Mouse (Mus musculus) adrenal gland, adult (tissue): ENCODE data around the gene Prkcz.
"Not testable (repeated sequence)": the region's sequence is repeated elsewhere in the genome, so short reads cannot be mapped to it uniquely, and the experiment has no call there.

Experiments used
- DNase-seq, 2 experiments: peaks; one replicate each; pipeline ENCODE4 v3.0.0; 2022 to 2023; ENCODE audit warnings: low spot score in 1 of 2; ENCODE audit not compliant: inconsistent age in 2 of 2

The Prkcz gene

DNA sequence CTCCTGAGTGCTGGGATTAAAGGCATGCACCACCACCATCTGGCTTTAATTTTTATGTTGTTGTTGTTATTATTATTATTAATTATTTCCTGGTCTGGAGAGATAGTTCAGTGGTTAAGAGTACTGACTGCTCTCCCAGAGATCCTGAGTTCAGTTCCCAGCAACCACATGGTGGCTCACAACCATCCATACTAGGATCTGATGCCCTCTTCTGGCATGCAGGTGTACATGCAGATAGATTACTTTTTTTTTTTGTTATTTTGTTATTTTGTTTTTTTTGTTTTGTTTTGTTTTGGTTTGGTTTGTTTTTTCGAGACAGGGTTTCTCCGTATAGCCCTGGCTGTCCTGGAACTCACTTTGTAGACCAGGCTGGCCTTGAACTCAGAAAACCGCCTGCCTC lies 113.1 kb downstream of the Prkcz start:
- DNase-seq, result not testable (repeated sequence)

DNA sequence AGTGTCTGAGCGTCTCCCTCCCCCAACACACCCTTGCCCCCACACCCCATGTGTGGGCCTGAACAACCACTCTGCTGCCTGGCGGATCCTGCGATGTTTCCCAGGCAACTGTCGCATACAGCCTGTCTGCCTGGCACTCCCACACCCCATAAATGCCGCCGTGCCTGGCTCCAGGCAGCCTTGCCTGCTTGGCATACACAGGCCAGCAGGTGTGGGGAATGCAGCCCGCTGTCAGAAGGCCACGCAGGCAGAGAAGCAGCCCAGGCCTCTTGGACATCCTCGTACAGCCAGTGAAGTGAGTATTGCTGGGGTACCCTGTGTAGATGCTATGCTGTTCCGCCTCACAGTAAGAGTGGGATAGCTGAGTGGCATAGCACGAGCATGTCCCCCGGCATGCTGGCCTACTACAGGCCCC lies 114.5 kb downstream of the Prkcz start:
- no peak for DNase-seq

DNA sequence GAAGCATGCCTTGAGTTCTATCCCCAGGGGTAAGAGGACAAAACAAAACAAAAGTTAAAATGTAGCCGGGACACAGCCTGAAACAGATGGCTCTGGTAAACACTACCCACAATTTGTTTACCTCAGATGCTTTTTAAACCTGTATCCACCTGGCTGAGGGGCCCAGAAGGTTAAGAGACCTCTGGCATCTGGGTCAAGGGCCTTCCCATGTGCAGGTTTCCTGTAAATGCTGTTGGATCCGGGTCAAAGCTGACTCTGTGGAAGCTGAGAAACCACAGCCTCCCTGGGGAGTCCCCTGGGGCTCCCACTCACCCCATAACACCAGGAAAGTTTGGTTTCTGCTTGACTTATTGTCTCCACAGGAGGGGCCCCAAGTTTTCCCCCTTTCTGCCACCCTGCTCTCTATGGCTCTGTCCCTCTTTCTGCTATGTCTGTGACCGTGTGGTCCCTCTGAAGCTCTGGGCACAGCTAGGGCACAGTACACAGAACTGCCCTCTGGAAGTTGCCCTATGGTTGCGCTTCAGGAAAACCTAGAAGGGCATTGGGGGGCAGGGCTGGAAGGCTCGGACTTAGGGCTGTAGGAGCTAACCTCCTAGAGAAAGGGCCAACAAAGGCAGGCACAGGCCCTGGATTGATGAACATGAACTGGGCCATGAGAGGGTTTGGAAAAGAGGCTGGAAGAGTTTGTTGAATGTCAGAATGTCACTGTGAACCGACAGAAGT lies 115.2 kb downstream of the Prkcz start:
- no peak for DNase-seq

DNA sequence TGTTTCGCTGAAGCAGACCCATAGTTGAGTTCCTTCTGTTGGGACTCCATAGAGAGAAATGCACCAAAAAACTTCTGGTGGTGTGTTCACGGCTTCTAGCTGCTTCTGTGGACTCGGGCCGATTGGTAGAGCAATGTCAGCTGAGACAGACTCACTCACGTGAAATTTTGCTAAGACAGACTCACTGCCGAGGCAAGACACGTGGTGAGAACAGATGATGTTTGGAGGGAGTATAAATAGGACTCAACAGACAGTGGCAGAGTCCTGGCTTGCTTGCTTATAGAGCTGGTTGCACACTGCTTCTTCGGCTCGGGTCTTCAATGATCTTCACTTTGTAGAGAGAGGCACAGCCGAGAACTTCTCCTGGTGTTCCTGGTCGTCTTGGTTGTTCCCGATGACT lies 117.9 kb downstream of the Prkcz start:
- no peak for DNase-seq

DNA sequence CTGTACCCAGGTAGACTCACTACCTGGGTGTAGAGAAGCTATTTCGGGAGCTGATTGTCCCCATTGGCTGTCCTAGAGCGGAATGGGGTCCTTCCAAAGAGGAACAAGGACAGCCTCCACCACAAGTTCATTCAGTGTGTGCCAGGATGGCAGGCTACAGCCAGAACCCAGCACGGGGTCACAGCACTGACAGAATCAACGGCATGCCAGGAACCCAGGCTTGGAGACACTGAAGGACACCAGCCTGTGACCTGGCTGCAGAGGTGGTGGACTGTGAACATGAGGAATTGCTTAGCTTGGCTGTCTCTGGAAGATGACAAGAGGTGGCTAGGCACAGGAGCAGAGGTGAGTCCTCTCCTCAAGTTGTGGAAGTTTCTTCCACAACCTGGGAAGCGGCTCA lies 118.9 kb downstream of the Prkcz start:
- DNase-seq, result no peak

DNA sequence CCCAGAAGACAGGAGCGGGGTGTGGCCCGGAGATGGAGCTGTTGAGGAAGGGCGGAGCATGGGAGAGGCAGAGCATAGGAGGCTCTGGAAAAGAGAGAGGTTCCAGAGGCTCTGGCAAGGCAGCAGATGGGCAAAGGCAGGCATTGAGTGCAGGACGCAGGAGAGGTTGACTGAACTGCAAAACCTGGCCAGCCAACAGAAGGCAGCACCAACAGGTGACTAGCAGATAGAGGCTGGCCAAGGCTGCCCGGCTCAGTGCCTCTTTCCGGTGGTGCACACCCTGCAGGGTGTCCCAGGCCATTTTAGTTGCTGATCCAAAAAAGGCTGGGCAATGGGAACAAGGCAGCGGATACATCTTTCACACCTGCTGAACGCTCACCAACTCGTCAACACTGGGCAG lies 119.4 kb downstream of the Prkcz start:
- DNase-seq, result no peak

DNA sequence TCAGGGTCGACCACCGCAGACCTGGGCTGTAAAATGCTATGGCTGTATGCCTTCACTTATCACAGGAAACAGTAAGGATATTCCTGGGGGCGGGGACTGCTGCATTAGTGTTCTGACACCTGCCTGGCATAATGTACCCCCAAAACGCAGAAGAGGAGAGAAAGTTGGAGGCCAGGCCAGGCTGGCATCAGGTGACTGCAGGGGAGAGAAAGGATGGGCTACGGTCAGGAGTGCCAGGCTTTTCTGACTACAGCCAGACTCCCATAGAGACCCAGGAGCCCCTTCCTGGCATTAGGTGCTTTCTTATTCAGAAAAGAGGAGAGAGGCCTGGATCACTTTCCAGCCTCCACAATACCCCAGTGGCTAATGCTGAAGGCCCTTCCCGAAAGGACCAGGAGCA lies 121.7 kb downstream of the Prkcz start:
- DNase-seq, result no peak

DNA sequence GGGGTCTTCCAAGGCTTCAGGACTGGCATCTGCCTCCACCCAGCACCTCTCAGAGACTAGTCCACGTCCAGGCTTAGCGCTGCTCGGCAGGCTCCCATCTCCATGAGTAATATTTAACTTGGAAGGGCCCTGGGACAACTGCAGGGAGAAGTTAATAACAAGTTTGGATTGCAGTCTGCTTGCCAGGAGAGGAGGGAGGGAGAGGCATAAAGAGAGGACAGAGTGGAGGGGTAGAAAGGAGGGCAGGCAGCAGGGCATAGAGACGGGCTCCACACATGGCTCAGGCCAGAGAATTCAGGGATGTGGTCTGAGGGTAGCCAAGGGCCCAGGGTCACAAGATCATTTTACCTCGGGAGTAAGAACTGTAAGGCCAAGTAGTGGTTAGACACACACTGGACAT lies 122.9 kb downstream of the Prkcz start:
- DNase-seq, result peak in 1 of 2 experiments; percentile 23

DNA sequence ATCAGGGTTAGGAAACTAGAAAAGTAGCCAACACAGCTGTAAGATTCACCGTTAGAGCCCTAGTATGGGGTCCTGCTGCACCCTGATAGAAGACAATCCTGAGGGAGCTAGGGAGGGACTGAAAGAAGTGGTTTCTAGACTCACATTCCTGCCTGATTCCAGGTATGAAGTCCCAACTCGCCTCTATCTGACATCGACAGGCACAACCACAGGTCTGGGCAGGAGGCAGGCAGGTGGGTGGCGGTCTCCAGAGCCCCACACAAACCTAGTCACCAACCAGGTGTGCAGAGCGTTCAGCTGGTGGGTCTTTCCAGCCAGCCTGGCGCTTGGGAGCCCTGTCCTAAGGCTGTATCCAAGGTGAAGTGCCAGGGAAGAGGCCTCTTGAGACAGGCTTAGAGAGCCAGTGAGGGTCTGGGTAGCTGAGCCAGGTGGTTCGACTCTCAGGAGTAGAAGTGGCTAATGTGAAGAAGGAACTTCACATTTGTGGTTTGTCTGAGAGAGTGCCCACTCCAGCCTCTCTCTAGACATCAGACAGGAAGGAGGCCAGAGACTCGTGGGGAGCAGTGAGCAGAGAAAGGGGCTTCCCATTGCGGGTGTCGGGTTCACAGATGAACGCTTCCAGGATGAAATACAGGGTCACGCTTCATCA lies 124.3 kb downstream of the Prkcz start:
- DNase-seq, result no peak

DNA sequence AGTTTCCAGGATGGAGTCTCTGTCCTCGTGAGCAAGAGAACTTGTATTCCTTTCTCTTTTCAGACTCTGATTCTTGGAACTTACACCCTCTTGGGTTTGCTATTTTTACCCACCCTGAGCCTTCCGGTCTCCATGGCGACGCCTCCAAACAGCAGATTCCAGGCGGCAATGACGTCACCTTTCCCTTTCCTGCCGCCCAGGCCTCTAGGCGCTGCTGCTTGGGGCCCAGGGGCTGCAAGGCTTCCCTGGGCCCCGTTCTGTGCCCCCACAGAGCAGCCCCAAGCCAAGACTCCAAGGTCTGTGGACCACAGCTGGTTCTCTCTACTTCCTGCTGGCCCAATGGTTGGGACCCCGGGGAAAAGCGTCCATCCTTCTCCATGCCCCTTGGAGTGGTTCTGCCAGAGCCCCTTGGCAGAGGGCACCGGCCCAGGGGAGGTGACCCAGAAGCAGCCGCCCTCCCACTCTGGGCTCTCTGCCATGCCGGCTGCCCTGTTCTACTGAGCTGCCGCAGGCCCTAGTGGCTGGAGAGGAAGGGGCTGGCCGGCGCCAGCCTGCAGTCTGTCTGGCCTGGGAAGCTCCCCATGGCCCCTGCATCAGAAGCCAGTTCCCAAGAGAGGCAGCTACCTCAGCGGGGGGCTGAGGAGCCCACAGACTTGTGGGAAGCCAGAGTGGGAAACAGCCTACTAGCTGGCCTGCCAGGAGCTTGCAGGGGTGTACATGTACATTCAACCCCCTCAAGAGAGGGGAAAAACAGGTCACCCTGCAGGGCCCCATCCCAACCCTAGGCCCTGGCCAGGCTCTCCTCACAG lies 125.6 kb downstream of the Prkcz start:
- DNase-seq, result peak; percentile 92 to 96

DNA sequence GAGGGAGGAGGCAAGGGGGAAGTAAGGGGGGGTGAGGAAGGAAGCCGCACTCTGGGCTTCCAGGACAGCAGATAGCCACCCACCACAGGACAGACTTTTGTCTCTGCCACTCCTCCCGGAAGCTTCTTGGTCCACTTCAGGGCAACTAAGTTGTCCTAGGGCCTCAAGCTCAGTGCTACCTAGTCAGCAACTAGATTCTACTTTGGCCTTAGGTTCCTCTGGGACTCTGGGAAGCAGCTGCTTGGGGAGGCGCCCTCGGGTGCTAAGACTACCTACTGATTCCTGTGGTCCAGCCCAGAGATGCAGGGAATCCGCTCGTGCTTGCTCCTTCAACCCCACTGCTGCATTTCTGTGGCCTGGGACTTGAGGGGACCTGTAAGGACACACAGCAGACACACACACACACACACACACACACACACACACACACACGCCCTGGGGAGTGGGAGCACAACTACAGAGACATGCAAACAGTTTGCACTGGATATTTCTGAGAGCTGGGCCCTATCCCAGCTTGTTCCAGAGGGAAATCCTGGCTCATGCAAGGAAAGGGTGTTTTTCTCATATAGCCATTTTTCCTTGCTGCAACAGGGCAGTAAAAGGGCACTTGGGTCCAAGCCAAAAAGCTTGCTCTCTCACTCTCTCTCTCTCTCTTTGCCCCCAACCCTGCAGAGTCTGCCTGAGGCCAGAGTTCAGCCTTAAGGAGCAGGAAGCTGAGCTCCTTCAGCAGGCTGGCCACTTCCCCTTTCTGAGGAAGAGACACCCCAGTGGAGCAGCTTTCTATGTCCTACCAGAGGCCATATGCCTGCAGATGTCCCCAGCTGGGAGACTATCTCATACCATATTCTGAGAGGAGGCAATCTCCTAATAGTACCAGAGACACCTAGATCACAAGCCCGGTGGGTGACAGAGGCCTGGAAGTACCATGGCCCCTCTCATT lies 126.5 kb downstream of the Prkcz start:
- peak in 1 of 2 experiments; percentile 59 for DNase-seq

DNA sequence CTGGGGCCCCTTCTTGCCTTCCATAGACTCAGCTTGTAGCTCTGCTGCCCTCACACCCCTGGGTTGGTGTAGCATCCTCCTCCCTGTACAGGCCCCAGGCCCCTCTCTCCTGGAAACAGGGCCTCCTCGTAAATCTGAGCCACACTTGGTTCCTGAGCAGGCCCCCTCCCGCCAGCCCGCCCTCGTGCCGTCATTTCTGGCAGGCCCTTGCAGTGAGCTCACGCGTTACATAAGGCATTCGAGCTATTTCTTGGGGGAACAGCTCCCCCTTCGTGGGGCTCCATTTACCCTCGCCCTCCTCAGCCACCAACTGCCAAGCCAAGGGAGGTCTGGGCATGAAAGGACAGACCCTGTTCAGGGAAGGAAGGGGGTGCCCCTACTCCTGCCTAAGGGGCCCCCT lies 127.3 kb downstream of the Prkcz start:
- DNase-seq, result peak; percentile 90 to 94

DNA sequence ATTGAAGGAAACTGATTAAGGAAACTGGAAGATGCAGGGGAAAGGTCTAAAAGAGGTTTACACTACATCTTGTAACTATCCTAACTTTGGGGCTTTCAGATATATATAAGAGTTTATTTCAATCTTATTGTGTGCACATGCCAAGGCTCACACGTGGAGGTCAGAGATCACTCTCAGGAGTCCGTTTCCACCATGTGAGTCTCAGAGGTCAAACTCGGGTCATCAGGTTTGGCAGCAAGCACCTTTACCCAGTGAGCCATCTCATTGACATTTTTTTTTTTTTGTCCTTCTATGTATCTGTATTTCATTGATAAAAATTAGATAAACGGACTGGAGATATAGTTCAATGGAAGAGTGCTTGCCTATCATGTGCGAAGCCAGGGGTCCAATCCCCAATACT lies 132.7 kb downstream of the Prkcz start:
- no peak for DNase-seq

DNA sequence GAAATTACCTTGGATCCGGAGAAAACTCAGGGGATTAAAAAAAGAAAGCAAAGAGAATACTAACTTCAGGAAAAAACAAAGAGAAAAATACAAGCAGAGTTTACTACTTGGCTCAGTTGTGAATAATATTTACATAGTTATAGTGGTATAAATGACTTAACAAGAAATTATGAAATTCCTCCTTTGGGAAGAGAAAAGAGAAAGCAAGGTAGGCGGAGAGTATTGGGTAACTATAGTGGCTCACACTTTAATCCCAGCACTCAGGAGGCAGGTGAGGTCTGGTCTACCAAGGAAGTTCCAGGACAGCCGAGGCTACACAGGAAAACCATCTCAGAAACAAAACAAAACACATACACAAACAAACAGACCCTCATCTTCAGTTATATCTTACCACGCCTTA lies 133.2 kb downstream of the Prkcz start:
- no peak for DNase-seq

DNA sequence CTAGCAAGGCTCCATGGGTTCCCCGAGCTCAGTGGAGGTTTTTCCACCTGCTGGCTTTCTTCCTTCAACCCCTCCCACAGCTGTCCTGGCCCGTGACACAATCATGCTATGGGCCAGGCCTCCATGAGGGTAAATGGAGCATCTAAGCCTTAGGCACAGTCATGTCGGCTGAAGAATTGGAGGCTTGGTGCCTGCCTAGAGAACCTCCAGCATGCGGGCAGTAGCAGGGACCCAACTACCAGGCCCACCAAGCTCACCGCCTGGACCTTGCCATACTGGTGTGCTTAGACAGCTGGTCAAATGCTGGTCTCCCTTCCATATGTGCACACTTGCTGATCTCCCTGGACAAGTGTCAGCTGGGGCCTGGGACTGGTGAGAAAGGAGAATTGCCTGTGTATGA lies 135.2 kb downstream of the Prkcz start:
- no peak for DNase-seq

DNA sequence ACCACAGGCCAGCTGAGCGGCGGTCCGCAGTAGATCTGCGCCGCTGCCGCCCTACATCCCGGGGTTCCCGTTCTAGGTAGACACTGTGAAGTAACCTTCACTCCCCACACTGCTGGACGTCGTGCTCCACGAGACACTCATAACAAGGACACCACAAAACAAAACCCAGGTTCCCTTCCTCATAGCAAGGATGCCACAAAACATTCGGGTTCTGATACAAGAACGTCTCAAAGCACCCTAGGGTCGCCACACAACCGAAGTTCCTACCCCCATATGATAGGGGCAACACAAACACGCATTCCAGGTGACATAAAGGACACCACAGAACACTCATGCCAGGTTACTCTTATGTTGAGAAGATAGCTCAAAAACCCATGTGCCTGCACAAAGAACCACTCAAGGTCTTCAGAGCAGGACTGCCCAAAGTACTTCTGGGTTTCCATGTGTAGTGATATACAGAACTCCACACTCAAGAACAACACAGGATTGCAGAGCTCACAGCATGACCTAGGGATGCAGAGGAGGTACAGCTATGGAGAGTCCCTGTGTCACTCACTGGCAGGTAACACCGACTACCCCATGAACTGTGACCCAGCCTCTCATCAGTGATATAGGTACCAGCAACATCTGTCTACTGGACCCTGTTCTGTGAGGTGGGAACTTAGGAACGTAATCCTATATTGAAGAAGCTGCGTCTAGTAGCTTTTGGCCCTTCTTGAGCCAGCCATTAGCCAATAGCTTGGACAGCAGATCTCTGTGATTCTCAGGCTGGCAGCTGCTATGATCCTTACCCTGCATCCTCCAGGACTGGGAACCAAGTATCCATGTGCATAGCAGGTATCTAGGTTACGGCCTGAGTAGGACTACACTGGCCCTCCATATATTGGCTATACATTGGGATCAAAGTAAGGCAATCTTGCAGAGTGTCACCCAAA lies 137.3 kb downstream of the Prkcz start:
- DNase-seq, result peak in 1 of 2 experiments; percentile 54

DNA sequence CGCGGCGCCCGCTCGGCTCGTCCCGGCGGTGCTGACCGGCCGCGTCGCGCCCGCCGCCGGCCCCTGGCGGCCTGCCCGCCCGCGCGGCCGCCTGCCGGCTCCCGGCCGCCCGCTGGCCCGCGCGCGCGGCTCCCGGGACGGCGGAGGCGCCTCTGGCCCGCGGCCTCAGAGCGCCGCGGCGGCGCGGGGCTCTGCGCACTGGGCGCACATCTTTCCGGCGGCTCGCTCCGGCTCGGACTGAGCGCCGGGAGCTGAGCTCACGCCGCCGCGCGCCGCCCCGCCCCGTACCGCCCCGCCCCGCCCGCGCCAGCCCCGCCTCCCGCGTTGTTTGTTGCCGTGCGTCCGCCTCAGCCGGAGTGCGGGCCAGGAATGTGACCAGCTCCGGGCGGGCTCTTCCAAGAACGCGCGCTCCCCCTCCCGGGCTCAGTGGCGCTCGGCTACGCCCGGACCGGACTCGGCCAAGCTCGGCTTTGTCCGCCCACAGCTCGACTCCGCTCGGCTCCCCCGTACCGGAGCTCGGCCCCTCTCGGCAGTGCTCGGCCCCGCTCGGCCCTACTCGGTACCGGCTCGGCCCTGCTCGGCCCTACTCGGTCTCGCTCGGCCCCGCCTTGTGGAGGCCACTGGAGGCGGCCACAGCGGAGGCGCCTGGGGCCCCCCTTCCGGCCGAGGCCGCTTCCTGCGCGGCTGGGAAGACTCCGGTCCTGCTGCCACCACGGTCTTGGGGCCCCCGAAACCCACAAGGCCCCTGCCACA lies 138.1 kb downstream of the Prkcz start:
- peak; percentile 100 for DNase-seq

DNA sequence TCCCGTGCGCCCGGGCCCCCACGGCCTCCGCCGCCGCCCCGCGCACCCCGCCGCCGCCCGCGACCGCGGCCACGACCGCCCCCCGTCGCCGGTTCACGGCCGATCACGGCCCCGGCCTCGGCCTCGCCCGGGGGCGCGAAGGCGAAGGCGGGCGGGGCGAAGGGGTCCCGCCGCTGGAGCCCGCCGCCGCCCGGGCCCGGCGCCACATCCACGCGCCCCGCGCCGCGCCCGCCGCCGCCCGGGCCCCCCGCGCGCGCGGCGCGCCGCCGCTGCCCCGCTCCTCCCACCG lies 138.7 kb downstream of the Prkcz start, which contains the start of gene Ski:
TSS of gene Ski (minus strand) at position 41 of the 289 bp plus-strand sequence.
- no peak for DNase-seq
